Mouse (Mus musculus) spleen, adult 2 months (tissue): Measurements from ENCODE around the gene Pdzk1ip1.

Experiments used
- CTCF ChIP-seq: fragments of 200-500 bp; IDR thresholded peaks from 2 replicates; pipeline ENCODE4 v1.5.1; 2011; ENCODE audit warnings: mild to moderate bottlenecking, inconsistent platforms; ENCODE audit not compliant: insufficient read depth, insufficient read length, insufficient replicate concordance; ENCODE audit errors: extremely low read depth
- POLR2A ChIP-seq: fragments of 200-500 bp; IDR thresholded peaks from 2 replicates; pipeline ENCODE4 v1.6.1; 2011; ENCODE audit warnings: low read depth, low read length, inconsistent platforms

GRCm38 (mm10) chr4:115047750-115048149 is 40.8 kb upstream of the Pdzk1ip1 start:
- TF ChIP-seq CTCF (peak; percentile 60; the same call in 1 of the 2 replicates), POLR2A (no peak)
